25 mouse cellular contexts compared by ENCODE assay signal in genomic region chr17:35239700-35240099, GRCm38 (mm10). TPM values are rescaled to one million over a fixed set of nuclear protein-coding genes. Genes with fewer than 3 reads are reported as not detected.
DNase-seq lines count a peak whose midpoint lies in the region; ATAC-seq lines count a peak whose summit lies in the region.
"Had no signal": no experiment of that assay in that cellular context is flagged by ENCODE, and none has a peak within 500 bp of the region (broad histone marks: within the 10 kb centered on the region; RNA-seq: fewer than 3 reads in every experiment).

No protein-coding gene starts in this region.

- H3K4me2 ChIP-seq in forebrain, embryonic 14.5 days (ENCODE audit: low read length): no peak overlapping the region
- H3K4me2 ChIP-seq in hindbrain, embryonic 11.5 days (replicated peaks; ENCODE audit: low read depth, low read length): no peak overlapping the region
- no peak overlapping the region for H3K4me2 ChIP-seq in lung, embryonic 15.5 days

- no peak for DNase-seq in forebrain, embryonic 10.5 days (ENCODE audit: extremely low spot score, low spot score)
- no peak for DNase-seq in forebrain, embryonic 14.5 days (ENCODE audit: low spot score)
- no peak for DNase-seq in hindbrain, embryonic 10.5 days (ENCODE audit: low spot score)
- no peak for DNase-seq in hindbrain, embryonic 11.5 days (ENCODE audit: low spot score)
- DNase-seq in lung, postnatal 36 days: no peak
- DNase-seq: B cell, adult 2 months; kidney, adult 18-20 months; kidney, postnatal 14 days; lung, postnatal 10 days; right cerebral cortex, postnatal 25 days; thymus, postnatal 36 days had no signal

- ATAC-seq in forebrain, embryonic 14.5 days: no peak
- ATAC-seq in hindbrain, embryonic 11.5 days (ENCODE audit: low FRiP score): no peak
- ATAC-seq in lung, embryonic 15.5 days (ENCODE audit: borderline replicate concordance, extremely low read depth, low FRiP score, low TSS enrichment): no peak
- ATAC-seq in CD4-positive, CD25-positive, alpha-beta regulatory T cell, adult 4 months: no peak
- ATAC-seq: activated CD4-positive, CD25-positive, alpha-beta regulatory T cell, adult 4 months; forebrain, embryonic 16.5 days had no signal

- 87% methylated on average over 5 of the region's 5 CpGs for WGBS in forebrain, embryonic 10.5 days
- WGBS in forebrain, embryonic 14.5 days: 76% methylated on average over 5 of the region's 5 CpGs
- WGBS in hindbrain, embryonic 10.5 days: 83% methylated on average over 5 of the region's 5 CpGs
- WGBS in hindbrain, embryonic 11.5 days: 81% methylated on average over 5 of the region's 5 CpGs
- WGBS in lung, embryonic 15.5 days: 75% methylated on average over 5 of the region's 5 CpGs
- WGBS in macrophage (ENCODE audit: missing documents): 88% methylated on average over 5 of the region's 5 CpGs

- H3K4me3 ChIP-seq in forebrain, embryonic 10.5 days: peak overlapping the region; percentile 85; the same call in 1 of the 2 replicates
- no peak overlapping the region for H3K4me3 ChIP-seq in forebrain, embryonic 14.5 days (ENCODE audit: low read depth, low read length)
- H3K4me3 ChIP-seq in hindbrain, embryonic 10.5 days: no peak overlapping the region
- no peak overlapping the region for H3K4me3 ChIP-seq in hindbrain, embryonic 11.5 days (ENCODE audit: low read depth, low read length)
- no peak overlapping the region for H3K4me3 ChIP-seq in lung, embryonic 15.5 days
- H3K4me3 ChIP-seq in macrophage (ENCODE audit: inconsistent target): no peak overlapping the region

- peaks cover 27% of the 10 kb centered on the region for H3K79me2 ChIP-seq in macrophage (ENCODE audit: inconsistent target)

- no peaks in the 10 kb centered on the region for H3K27me3 ChIP-seq in forebrain, embryonic 10.5 days (ENCODE audit: poor library complexity, severe bottlenecking)
- H3K27me3 ChIP-seq in forebrain, embryonic 14.5 days (replicated peaks; ENCODE audit: control insufficient read depth, insufficient read depth, low read length): no peaks in the 10 kb centered on the region
- no peaks in the 10 kb centered on the region for H3K27me3 ChIP-seq in hindbrain, embryonic 10.5 days (ENCODE audit: insufficient read depth, poor library complexity, severe bottlenecking)
- no peaks in the 10 kb centered on the region for H3K27me3 ChIP-seq in hindbrain, embryonic 11.5 days (ENCODE audit: control insufficient read depth, insufficient read depth, low read length)
- no peaks in the 10 kb centered on the region for H3K27me3 ChIP-seq in lung, embryonic 15.5 days
- H3K27me3 ChIP-seq: hindbrain, embryonic 12.5 days; neural tube, embryonic 15.5 days had no signal

- H3K27ac ChIP-seq in forebrain, embryonic 10.5 days: no peak overlapping the region
- no peak overlapping the region for H3K27ac ChIP-seq in forebrain, embryonic 14.5 days (ENCODE audit: low read depth, low read length)
- peak overlapping the region; percentile 98; the same call in 1 of the 2 replicates for H3K27ac ChIP-seq in hindbrain, embryonic 10.5 days
- H3K27ac ChIP-seq in hindbrain, embryonic 11.5 days (ENCODE audit: low read depth, low read length): no peak overlapping the region
- H3K27ac ChIP-seq in lung, embryonic 15.5 days: no peak overlapping the region
- H3K27ac ChIP-seq in macrophage: peak overlapping the region; percentile 92
- H3K27ac ChIP-seq: liver, embryonic 14.5 days had no signal

- H3K36me3 ChIP-seq in forebrain, embryonic 10.5 days (replicated peaks): peaks cover 23% of the 10 kb centered on the region
- H3K36me3 ChIP-seq in forebrain, embryonic 14.5 days (ENCODE audit: control insufficient read depth, insufficient read depth, low read length): peaks cover 18% of the 10 kb centered on the region
- peaks cover 18% of the 10 kb centered on the region for H3K36me3 ChIP-seq in hindbrain, embryonic 10.5 days
- H3K36me3 ChIP-seq in hindbrain, embryonic 11.5 days (ENCODE audit: control insufficient read depth, insufficient read depth, low read length): peaks cover 10% of the 10 kb centered on the region
- H3K36me3 ChIP-seq in lung, embryonic 15.5 days: peaks cover 19% of the 10 kb centered on the region
- peaks cover 11% of the 10 kb centered on the region; the same call in 1 of the 2 replicates for H3K36me3 ChIP-seq in macrophage (ENCODE audit: inconsistent target)

- peaks cover 53% of the 10 kb centered on the region for H3K4me1 ChIP-seq in forebrain, embryonic 10.5 days
- peaks cover 18% of the 10 kb centered on the region for H3K4me1 ChIP-seq in forebrain, embryonic 14.5 days (ENCODE audit: control insufficient read depth, insufficient read depth, low read length)
- H3K4me1 ChIP-seq in hindbrain, embryonic 10.5 days (replicated peaks): peaks cover 45% of the 10 kb centered on the region
- peaks cover 18% of the 10 kb centered on the region for H3K4me1 ChIP-seq in hindbrain, embryonic 11.5 days (replicated peaks; ENCODE audit: control insufficient read depth, insufficient read depth, low read length)
- peaks cover 38% of the 10 kb centered on the region for H3K4me1 ChIP-seq in lung, embryonic 15.5 days

- H3K9ac ChIP-seq in forebrain, embryonic 14.5 days (ENCODE audit: low read length): no peak overlapping the region
- H3K9ac ChIP-seq in hindbrain, embryonic 11.5 days (ENCODE audit: low read depth, low read length): no peak overlapping the region
- H3K9ac ChIP-seq in lung, embryonic 15.5 days: peak overlapping the region; percentile 8; the same call in 1 of the 2 replicates
- H3K9ac ChIP-seq: liver, embryonic 14.5 days; neural tube, embryonic 15.5 days had no signal

- no peaks in the 10 kb centered on the region for H3K9me3 ChIP-seq in forebrain, embryonic 10.5 days
- no peaks in the 10 kb centered on the region for H3K9me3 ChIP-seq in forebrain, embryonic 14.5 days (replicated peaks; ENCODE audit: control insufficient read depth, low read length)
- H3K9me3 ChIP-seq in hindbrain, embryonic 10.5 days: no peaks in the 10 kb centered on the region
- H3K9me3 ChIP-seq in hindbrain, embryonic 11.5 days (ENCODE audit: control insufficient read depth, low read length): no peaks in the 10 kb centered on the region
- no peaks in the 10 kb centered on the region for H3K9me3 ChIP-seq in lung, embryonic 15.5 days
- H3K9me3 ChIP-seq: embryonic facial prominence, embryonic 10.5 days; hindbrain, embryonic 12.5 days; neural tube, embryonic 15.5 days had no signal

RNA-seq across cellular contexts. Expression of gene Ddx39b, which starts 1.8 kb away (rescaled TPM):
- polyA plus RNA-seq in forebrain, embryonic 10.5 days (2016; fragmentation: Nextera tagmentation; extraction: Ambion mirVana): 757 and 759 TPM in 2 replicates
- 478 and 489 TPM in 2 replicates for polyA plus RNA-seq in forebrain, embryonic 14.5 days (2014; fragmentation: Nextera tagmentation; extraction: Ambion mirVana)
- 661 and 692 TPM in 2 replicates for polyA plus RNA-seq in hindbrain, embryonic 10.5 days (2016; fragmentation: Nextera tagmentation; extraction: Ambion mirVana)
- 633 and 640 TPM in 2 replicates for polyA plus RNA-seq in hindbrain, embryonic 11.5 days (2014; fragmentation: Nextera tagmentation; extraction: Ambion mirVana)
- polyA plus RNA-seq in lung, embryonic 15.5 days (2015; fragmentation: Nextera tagmentation; extraction: Ambion mirVana): 512 and 523 TPM in 2 replicates
- total RNA-seq in macrophage (2018; cell fraction: chromatin; rRNA removed): 100 to 1,000 TPM; 305 to 692 (median 502) TPM
- total RNA-seq in macrophage (2018; cell fraction: cytosol; rRNA removed): 100 to 1,000 TPM in 13 of 26 experiments, 10 to 100 TPM in 13; 75.9 to 135 (median 100) TPM
- total RNA-seq in macrophage (2018; cell fraction: nucleus; rRNA removed): 100 to 1,000 TPM; 313 to 609 (median 458) TPM
- polyA plus RNA-seq in macrophage (2018): 113 to 158 TPM (median 122 TPM) in 3 replicates
- 100 to 1,000 TPM; 255 to 357 TPM for polyA plus RNA-seq in CD4-positive, CD25-positive, alpha-beta regulatory T cell, adult 4 months (2017; shearing (Covaris generic))

RNA-seq across cellular contexts. Expression of gene Nfkbil1, which starts 4.1 kb away (rescaled TPM):
- 10.0 and 11.5 TPM in 2 replicates for polyA plus RNA-seq in forebrain, embryonic 10.5 days (2016; fragmentation: Nextera tagmentation; extraction: Ambion mirVana)
- 5.1 and 5.2 TPM in 2 replicates for polyA plus RNA-seq in forebrain, embryonic 14.5 days (2014; fragmentation: Nextera tagmentation; extraction: Ambion mirVana)
- polyA plus RNA-seq in hindbrain, embryonic 10.5 days (2016; fragmentation: Nextera tagmentation; extraction: Ambion mirVana): 10.2 and 11.6 TPM in 2 replicates
- polyA plus RNA-seq in hindbrain, embryonic 11.5 days (2014; fragmentation: Nextera tagmentation; extraction: Ambion mirVana): 2.3 and 3.7 TPM in 2 replicates
- polyA plus RNA-seq in lung, embryonic 15.5 days (2015; fragmentation: Nextera tagmentation; extraction: Ambion mirVana): 13.2 and 13.4 TPM in 2 replicates
- 10 to 100 TPM in 24 of 26 experiments, 1 to 10 TPM in 2; 6.7 to 47.8 (median 25.9) TPM for total RNA-seq in macrophage (2018; cell fraction: chromatin; rRNA removed)
- 10 to 100 TPM in 22 of 26 experiments, 1 to 10 TPM in 4; 8.7 to 22.2 (median 18.1) TPM for total RNA-seq in macrophage (2018; cell fraction: cytosol; rRNA removed)
- 10 to 100 TPM in 22 of 26 experiments, 1 to 10 TPM in 4; 8.6 to 27.7 (median 18.6) TPM for total RNA-seq in macrophage (2018; cell fraction: nucleus; rRNA removed)
- 8.3 to 16.7 TPM (median 14.8 TPM) in 3 replicates for polyA plus RNA-seq in macrophage (2018)
- 1 to 10 TPM; 2.0 to 2.2 TPM for polyA plus RNA-seq in CD4-positive, CD25-positive, alpha-beta regulatory T cell, adult 4 months (2017; shearing (Covaris generic))

RNA-seq across cellular contexts. Expression of gene Atp6v1g2, which starts 6.2 kb away (rescaled TPM):
- polyA plus RNA-seq in forebrain, embryonic 10.5 days (2016; fragmentation: Nextera tagmentation; extraction: Ambion mirVana): 7.0 and 7.7 TPM in 2 replicates
- 44.0 and 61.1 TPM in 2 replicates for polyA plus RNA-seq in forebrain, embryonic 14.5 days (2014; fragmentation: Nextera tagmentation; extraction: Ambion mirVana)
- polyA plus RNA-seq in hindbrain, embryonic 10.5 days (2016; fragmentation: Nextera tagmentation; extraction: Ambion mirVana): 7.6 and 12.9 TPM in 2 replicates
- 14.7 and 16.8 TPM in 2 replicates for polyA plus RNA-seq in hindbrain, embryonic 11.5 days (2014; fragmentation: Nextera tagmentation; extraction: Ambion mirVana)
- 3.4 and 4.3 TPM in 2 replicates for polyA plus RNA-seq in lung, embryonic 15.5 days (2015; fragmentation: Nextera tagmentation; extraction: Ambion mirVana)
- total RNA-seq in macrophage (2018; cell fraction: chromatin; rRNA removed): 10 to 100 TPM in 18 of 26 experiments, 1 to 10 TPM in 8; 4.2 to 28.2 (median 14.3) TPM
- total RNA-seq in macrophage (2018; cell fraction: cytosol; rRNA removed): 1 to 10 TPM; 2.2 to 6.6 (median 3.8) TPM
- 10 to 100 TPM in 10 of 26 experiments, 1 to 10 TPM in 16; 4.8 to 33.5 (median 8.2) TPM for total RNA-seq in macrophage (2018; cell fraction: nucleus; rRNA removed)
- polyA plus RNA-seq in macrophage (2018): 5.0 to 12.5 TPM (median 6.9 TPM) in 3 replicates
- 1 to 10 TPM; 6.3 to 8.2 TPM for polyA plus RNA-seq in CD4-positive, CD25-positive, alpha-beta regulatory T cell, adult 4 months (2017; shearing (Covaris generic))

RNA-seq across cellular contexts. Expression of gene Gm16181, which starts 19.1 kb away (rescaled TPM):
- 0.53 TPM in 1 of 2 replicates, not detected in the other for polyA plus RNA-seq in forebrain, embryonic 10.5 days (2016; fragmentation: Nextera tagmentation; extraction: Ambion mirVana)
- polyA plus RNA-seq in forebrain, embryonic 14.5 days (2014; fragmentation: Nextera tagmentation; extraction: Ambion mirVana): not detected in 2 replicates
- polyA plus RNA-seq in hindbrain, embryonic 10.5 days (2016; fragmentation: Nextera tagmentation; extraction: Ambion mirVana): 0.42 and 0.46 TPM in 2 replicates
- 0.36 and 0.43 TPM in 2 replicates for polyA plus RNA-seq in hindbrain, embryonic 11.5 days (2014; fragmentation: Nextera tagmentation; extraction: Ambion mirVana)
- 0.70 and 0.75 TPM in 2 replicates for polyA plus RNA-seq in lung, embryonic 15.5 days (2015; fragmentation: Nextera tagmentation; extraction: Ambion mirVana)
- total RNA-seq in macrophage (2018; cell fraction: chromatin; rRNA removed): 10 to 100 TPM in 3 of 26 experiments, 1 to 10 TPM in 12, not detected in 11; 2.4 to 18.5 (median 7.6) TPM
- total RNA-seq in macrophage (2018; cell fraction: cytosol; rRNA removed): 1 to 10 TPM in 11 of 26 experiments, under 1 TPM in 7, not detected in 8; 0.51 to 4.6 (median 1.3) TPM
- total RNA-seq in macrophage (2018; cell fraction: nucleus; rRNA removed): 10 to 100 TPM in 7 of 26 experiments, 1 to 10 TPM in 14, not detected in 5; 1.2 to 30.6 (median 7.2) TPM
- not detected in 3 replicates for polyA plus RNA-seq in macrophage (2018)
- 1 to 10 TPM in 1 of 2 experiments, under 1 TPM in 1; 0.79 to 1.4 TPM for polyA plus RNA-seq in CD4-positive, CD25-positive, alpha-beta regulatory T cell, adult 4 months (2017; shearing (Covaris generic))
- total RNA-seq: adrenal gland, postnatal 4 days; gastrocnemius, adult 18-20 months; heart, adult 18-20 months; layer of hippocampus, postnatal 10 days; left cerebral cortex, postnatal 25 days had no signal
- polyA plus RNA-seq: neural tube, embryonic 15.5 days had no signal

RNA-seq across cellular contexts. Expression of gene H2-D1, which starts 22.8 kb away (rescaled TPM):
- polyA plus RNA-seq in forebrain, embryonic 10.5 days (2016; fragmentation: Nextera tagmentation; extraction: Ambion mirVana): 57.8 and 58.6 TPM in 2 replicates
- 37.5 and 44.2 TPM in 2 replicates for polyA plus RNA-seq in forebrain, embryonic 14.5 days (2014; fragmentation: Nextera tagmentation; extraction: Ambion mirVana)
- 54.3 and 60.1 TPM in 2 replicates for polyA plus RNA-seq in hindbrain, embryonic 10.5 days (2016; fragmentation: Nextera tagmentation; extraction: Ambion mirVana)
- 42.9 and 43.2 TPM in 2 replicates for polyA plus RNA-seq in hindbrain, embryonic 11.5 days (2014; fragmentation: Nextera tagmentation; extraction: Ambion mirVana)
- 114 and 138 TPM in 2 replicates for polyA plus RNA-seq in lung, embryonic 15.5 days (2015; fragmentation: Nextera tagmentation; extraction: Ambion mirVana)
- 1,000 to 10,000 TPM; 1,047 to 3,424 (median 2,210) TPM for total RNA-seq in macrophage (2018; cell fraction: chromatin; rRNA removed)
- total RNA-seq in macrophage (2018; cell fraction: cytosol; rRNA removed): 1,000 to 10,000 TPM; 3,633 to 6,553 (median 5,167) TPM
- total RNA-seq in macrophage (2018; cell fraction: nucleus; rRNA removed): over 10,000 TPM in 1 of 26 experiments, 1,000 to 10,000 TPM in 25; 2,886 to 10,022 (median 6,458) TPM
- polyA plus RNA-seq in macrophage (2018): 2,972 to 5,352 TPM (median 3,334 TPM) in 3 replicates
- 1,000 to 10,000 TPM; 4,417 to 6,162 TPM for polyA plus RNA-seq in CD4-positive, CD25-positive, alpha-beta regulatory T cell, adult 4 months (2017; shearing (Covaris generic))

Comparison
In these comparisons a context has a peak if more than half of its experiments do, and no peak if none do; other contexts are left out.
1. H3K27ac ChIP-seq: peak in hindbrain, embryonic 10.5 days (single experiment) and macrophage (single experiment); none in forebrain, embryonic 10.5 days (single experiment), forebrain, embryonic 14.5 days (single experiment), hindbrain, embryonic 11.5 days (single experiment) and lung, embryonic 15.5 days (single experiment).